Mouse (Mus musculus) forelimb bud, embryonic 11.5 days (tissue): Measurements from ENCODE around the gene Cd2.

Source experiments
- DNase-seq: peaks from one replicate; pipeline ENCODE4 v3.0.0-alpha.2; 2012; ENCODE audit warnings: low read depth, low spot score

Gene Cd2

GRCm38 (mm10) chr3:101274794-101275193 lies 12.9 kb downstream of the Cd2 start:
- DNase-seq, result no peak

DNA sequence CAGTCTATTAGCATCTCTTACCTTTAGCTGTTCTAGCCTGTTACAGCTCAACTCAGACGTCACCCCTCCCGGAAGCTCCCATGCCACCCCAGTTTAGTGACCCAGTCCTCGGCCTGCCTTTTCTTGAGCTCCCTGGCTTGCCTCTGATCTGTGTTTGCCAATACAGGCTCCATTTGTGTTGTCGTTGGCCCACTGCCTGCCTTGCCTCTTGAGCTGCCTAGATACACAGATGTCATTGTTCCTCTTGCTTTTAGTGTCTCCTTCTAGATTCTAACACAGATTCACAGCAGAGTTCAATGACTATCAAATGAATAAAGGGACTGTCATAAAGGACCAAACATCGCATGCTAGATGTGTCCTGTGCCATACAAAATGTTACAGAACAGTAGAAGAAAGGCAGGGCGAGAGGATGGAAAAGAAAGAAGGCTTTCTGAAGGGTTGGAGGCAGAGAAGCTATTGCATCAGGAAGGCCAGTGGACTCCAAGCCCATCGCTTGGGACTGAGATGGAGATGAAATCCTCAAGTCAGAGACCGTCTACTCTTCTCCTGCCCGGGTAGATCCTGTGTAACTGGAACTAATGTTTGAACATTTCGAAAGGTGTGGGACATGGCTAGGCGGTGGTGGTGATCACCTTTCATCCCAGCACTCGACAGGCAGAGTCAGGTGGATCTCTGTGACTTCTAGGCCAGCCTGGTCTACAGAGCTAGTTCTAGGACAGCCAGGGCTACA lies 13.5 kb downstream of the Cd2 start:
- DNase-seq, result no peak

DNA sequence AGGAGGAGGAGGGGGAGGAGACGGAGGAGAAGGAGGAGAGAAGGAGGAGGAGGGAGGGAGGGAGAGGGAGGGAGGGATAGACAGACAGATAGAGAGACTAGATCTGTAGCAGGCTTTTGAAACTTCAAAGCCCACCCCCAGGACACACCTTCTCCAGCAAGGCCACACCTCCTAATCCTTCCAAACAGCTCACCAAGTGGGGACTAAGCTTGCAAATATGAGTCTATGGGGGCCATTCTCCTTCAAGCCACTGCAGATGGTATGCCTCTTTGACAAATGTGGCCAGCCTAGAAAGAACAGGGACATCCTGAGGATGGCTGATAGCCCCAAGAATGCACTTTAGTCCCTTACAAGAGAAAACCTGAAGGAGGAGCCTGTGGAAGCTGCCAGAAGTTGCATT lies 15.6 kb downstream of the Cd2 start:
- no peak for DNase-seq

DNA sequence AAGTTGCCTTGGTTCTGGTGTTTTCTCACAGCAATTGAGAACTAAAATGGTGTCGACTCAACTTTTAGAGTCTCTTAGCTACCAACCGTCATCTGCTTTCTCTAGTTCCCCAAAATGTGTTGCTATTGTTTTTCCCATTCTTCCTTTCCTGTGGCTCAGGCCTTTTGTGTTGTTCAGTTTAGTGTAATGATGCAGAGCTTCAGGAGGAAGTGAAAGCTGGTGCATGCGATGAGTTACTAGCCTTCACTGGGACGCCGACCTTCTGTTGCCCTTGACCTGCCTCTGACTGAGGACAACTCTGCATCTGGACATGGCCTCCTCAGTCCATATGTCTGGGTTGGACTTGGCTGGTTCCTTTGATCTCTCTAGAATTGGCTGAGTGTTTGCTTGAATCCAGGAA lies 16.9 kb downstream of the Cd2 start:
- DNase-seq, result no peak

DNA sequence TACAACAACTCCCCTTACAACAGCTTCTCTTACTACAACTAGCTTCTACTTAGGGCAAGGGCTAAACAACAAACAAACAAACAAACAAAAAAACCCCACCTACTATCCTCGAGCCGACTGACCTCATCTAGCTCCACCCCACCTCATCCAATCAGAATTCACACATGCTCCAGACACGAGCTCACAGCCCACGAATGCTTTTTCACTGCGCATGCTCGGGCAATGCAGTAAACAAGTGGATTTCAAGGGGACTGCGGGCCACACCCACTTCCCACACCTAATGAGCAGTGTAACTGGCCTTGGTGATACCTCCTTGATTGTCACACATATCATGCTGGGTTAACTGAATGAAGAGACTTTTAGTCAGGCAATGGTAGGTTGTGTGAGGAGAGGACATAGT lies 19.4 kb downstream of the Cd2 start:
- no peak for DNase-seq

DNA sequence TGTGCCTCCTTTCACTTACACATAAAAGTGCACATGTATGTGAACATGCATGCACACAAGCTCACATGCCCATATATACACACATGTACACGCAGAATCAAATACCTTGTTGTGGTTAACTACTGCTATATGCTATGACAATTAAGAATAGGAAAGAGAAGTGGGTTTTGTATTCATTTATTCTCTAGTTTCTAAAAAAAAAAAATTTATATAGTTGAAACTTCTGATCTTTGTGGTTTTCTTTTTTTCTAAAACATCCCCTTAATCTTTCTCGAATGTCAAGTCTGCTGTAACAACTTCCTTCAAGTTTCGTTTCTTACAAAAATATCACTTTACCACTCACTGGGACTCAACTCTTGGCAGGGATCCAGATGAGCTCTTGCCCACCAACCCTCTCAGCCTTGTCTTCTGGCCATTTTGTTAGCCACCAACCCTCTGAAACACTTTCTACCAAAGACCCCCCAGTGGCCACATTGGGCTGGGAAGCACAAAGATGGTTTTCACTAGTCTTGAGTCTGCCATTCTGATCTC lies 22.1 kb downstream of the Cd2 start:
- no peak for DNase-seq

- no peak for DNase-seq
Observed at GRCm38 (mm10) chr3:101258976-101259375, 28.8 kb downstream of the Cd2 start.

DNA sequence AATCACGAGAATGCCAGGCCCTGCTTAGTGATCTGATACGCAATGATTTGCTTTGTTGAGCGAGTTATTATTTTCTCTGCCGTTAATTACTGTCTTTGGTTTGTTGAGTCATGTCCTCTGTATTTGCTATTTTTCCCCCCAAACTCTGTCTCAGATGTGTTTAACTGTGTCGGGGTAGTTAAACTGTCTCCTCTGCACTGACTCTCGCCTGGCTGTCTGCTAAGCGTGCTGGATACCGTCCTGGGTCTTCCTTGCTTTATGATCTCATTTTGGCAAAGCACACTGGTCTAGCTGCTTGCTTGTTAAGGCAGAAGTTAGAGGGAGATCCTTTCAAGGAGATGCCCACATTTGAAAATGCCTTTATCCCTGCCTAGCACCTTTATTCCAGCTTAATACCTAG lies 31.6 kb downstream of the Cd2 start:
- DNase-seq, result no peak

DNA sequence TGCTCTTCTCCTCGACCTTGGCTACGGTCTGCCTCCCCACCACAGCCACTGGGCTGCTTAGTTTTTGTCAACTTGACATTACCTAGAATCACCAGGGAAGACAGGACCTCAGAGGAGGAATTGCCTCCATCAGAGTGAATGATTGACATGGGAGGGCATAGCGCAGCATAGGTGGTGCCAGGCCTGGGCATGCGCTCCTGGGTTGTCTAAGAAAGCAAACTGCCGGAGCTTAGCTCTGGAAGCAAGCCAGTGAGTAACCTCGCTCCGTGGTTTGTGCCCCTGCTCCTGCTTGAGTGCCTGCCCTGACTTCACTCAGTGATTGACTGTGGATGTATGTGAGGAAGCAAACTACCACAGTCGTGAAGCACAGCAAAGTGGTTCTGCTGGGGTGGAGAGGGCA lies 35.6 kb downstream of the Cd2 start:
- DNase-seq, result no peak

DNA sequence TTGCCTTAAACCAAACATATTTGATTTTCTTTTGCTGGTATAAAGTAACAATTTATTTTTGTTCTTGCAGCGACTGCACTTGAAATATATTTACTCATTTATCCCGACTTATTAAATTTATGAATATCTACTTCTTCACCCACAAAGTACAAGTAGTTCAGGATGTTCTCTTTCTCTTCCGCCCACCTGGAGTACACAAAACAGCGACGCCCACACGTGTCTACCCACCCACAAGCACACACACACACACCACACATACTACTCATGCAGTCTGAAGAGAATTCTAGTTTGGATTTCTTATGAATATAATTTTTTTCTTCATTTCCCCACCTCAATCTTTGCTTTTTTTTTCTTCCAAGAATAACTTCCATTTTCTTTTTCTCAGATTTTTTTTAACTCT lies 37.9 kb downstream of the Cd2 start:
- no peak for DNase-seq

DNA sequence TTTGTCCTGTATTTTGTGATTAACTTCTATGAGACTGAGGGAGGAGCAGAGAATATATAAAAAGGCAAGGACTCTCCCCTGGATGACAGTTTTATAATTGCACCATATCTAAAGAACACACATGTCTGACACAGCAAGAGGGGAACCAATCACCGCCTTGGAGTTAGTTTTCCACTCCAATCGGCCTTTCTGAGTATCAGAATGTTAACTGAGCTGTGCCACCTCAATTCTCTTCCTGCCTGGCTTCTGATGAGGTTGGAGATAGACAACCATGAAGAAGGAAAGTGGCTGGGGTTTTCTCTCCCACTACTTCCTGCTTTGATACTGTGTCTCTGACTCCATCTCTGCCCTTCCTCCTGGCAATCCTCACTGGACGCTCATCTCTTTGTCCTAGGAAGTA lies 42.5 kb downstream of the Cd2 start:
- DNase-seq, result no peak

GRCm38 (mm10) chr3:101243002-101243401 lies 44.7 kb downstream of the Cd2 start:
- DNase-seq, result no peak

DNA sequence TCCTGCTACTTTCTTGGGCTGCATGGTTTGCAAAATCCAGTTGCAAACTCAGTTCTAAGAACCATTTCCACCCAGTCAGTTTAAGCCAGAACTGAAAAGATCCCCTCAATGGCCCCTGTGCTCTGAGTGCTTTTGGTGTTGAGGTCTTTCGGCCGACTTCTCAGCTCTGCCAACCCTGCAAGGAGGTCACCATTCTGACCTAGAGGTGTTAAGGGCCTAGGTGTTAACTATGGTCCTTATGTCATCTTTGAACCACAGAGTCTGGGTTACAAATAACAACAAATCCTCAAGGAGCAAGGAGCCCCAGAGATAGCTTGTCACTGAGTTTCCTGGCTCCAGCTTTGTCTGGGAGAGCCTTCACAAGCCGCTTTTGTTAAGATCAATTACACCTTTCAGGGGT lies 45.9 kb downstream of the Cd2 start:
- DNase-seq, result peak; percentile 76

GRCm38 (mm10) chr3:101240859-101241258 lies 46.9 kb downstream of the Cd2 start:
- no peak for DNase-seq

DNA sequence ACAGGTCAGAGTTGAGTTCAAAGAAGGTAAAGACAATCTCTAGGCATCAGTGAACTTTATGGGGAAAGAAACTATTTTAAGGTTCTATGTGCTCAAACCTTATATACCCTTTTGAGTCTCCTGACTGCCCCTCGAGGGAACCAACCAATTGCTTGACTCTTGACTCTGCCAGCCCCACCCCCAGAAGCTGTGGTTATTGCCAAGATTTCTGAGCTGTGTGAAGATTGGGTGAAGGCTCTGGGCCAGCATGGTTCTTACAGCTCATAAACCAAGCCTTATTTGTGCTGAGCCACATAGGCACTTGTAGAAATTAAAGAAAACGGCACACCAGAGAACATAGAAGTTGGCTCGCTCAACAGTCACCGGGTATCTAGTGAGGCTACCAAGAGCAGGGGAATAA lies 48.5 kb downstream of the Cd2 start:
- no peak for DNase-seq

- no peak for DNase-seq
Observed at GRCm38 (mm10) chr3:101238695-101239094, 49.0 kb downstream of the Cd2 start.

DNA sequence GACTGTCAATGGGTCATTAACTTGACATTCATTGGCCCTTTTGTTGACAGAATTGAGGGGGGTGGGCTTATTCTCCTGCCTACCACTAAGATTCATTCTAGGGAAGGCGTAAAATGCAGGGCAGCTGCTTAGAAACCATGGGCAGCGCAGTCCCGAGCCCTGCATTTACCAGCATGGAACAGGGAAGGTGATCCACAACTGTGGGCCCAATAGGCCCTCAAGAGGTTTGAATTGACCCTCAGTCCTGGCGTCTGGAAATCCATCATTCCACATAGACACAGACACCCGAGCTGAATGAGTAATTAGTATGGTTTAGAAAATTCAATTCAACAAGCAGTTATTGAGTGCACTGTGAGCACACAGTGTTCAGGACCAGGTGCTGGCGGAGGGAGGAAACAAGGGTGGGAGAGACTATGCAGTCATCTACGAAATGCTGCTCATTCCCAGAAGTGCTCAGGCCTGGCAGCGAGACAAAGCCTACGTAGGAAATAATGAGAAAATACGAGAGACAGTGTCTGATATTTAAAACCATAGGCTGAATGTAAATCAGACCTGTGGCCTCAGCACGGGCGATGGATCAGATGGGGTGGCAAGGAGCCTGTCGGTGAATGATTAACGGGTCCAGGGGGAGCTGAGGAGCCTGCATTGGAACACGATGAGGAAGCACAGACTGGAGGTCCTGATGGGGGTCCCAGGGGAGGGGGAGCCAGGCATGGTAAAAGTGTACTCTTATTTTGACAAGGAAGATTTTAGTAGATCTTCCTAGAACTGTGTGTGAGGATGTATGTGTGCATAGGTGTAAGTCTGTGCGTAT lies 50.5 kb downstream of the Cd2 start:
- DNase-seq, result no peak

- DNase-seq, result no peak
Observed at GRCm38 (mm10) chr3:101236261-101236660, 51.5 kb downstream of the Cd2 start.

DNA sequence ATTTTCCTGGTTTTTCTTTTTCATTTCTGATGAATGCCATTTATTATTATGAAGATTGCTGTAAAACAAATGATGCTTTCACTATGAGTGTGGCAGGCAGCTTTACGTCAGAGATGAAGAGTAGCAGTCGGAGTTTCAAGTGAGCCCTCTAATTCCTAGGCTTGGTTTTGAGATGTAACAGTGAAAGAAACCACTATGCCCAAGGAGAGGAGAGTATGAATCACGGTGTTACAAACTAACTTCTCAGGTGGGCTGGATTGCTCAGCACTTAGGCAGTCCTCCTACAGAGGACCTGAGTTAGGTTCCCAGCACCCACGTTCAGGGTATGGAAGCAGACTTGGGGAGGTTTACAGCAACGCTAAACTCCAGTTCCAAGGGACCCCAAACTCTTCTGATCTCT lies 52.4 kb downstream of the Cd2 start:
- DNase-seq, result no peak

DNA sequence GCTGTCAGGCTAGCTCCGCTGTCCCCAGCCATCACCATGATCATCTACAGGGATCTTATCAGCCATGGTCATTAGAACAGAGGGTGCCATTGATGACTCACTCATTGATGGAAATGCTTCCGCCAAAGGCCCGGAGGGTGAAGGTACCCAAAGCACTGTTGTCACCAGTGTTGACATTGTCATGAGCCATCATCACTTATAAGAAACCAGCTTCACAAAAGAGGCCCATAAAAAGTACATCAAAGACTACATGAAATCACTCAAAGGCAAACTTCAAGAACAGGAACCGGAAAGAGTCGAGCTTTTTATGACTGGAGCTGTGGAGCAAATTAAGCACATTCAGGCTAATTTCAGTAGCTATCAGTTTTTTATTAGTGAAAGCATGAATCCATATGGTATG lies 54.3 kb downstream of the Cd2 start:
- DNase-seq, result no peak

DNA sequence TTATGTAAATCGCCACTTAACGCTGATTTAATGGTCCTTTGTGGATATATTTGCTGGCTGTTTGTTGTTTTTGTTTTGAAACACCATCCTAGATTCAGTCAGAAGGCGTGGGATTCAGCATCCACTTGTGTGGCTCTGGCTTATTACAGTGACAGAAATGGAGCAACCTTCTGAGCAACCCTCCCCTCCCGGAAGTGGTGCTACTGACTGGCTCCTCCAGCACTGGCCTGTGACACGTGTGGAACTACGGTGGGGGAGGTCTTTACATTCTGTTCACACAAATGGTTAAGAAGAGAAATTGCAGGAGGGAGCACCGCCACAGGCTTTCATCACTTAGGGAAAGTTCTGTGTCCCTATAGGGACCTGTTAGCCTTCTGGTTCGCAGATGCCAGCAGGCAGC lies 55.2 kb downstream of the Cd2 start:
- no peak for DNase-seq

- DNase-seq, result no peak
Observed at GRCm38 (mm10) chr3:101230201-101230600, 57.5 kb downstream of the Cd2 start.

DNA sequence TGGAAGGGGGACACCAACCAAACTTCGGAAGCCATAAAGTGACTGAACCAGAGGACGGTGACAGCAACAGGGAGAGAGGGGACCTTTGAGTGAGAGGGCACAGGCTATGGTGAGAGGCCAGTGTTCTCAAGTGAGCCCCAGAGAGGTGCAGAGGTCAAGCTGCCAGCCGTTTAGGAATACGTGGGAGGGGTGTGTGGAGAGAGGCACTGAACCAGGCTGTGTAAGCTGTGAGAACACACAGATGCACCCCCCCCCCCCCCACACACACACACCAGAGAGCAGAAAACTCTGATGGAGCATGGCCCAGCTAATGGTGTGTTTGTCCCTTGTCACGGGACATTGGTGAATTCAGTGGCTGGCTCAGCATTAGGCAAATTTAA lies 58.2 kb downstream of the Cd2 start:
- no peak for DNase-seq
